8 mouse cellular contexts compared by ENCODE assay signal in the genomic region with DNA sequence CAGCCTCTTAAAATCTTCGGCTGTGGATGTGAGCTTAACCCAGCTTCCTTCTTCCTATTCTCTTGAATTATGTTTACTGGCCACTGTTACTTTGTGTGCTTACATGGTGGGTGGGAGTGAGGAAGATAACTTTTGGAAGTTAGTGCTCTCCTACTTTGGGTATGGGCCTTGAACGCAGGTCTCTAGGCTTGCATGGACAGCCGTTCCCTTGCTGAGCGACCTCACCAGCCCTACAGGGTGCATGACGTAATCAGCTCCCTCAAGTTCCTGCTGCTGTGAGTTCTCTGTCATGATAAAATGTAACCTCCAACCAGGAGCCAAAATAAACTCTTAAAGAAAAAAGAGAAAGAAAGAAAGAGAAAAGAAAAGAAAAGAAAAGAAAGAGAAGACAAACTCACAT. TPM values are rescaled to one million over a fixed set of nuclear protein-coding genes. Genes with fewer than 3 reads are reported as not detected.
DNase-seq lines count a peak whose midpoint lies in the region; ATAC-seq and TF ChIP-seq lines count a peak whose summit lies in the region.

No protein-coding gene starts in this region.

- DNase-seq in gastrocnemius, adult 2 months, result no peak
- no peak for DNase-seq in gastrocnemius, postnatal 36 days
- DNase-seq in 3T3-L1 (ENCODE audit: low read depth, low spot score), result peak; percentile 29
- no peak for DNase-seq in embryonic facial prominence, embryonic 14.5 days (ENCODE audit: low spot score)
- DNase-seq in ovary, postnatal 10 days (ENCODE audit: low spot score), result no peak
- DNase-seq in B cell, adult 2 months, result no peak
- no peak for DNase-seq in kidney, adult 2 months

- TF ChIP-seq CTCF in gastrocnemius, adult 2 months (IDR thresholded peaks at IDR 0.05), result no peak
- TF ChIP-seq CTCF in kidney, adult 2 months (conservative IDR thresholded peaks at IDR 0.05; ENCODE audit: insufficient read depth, insufficient read length, low read depth, low read length), result no peak

- no peak for TF ChIP-seq POLR2A in kidney, adult 2 months (IDR thresholded peaks at IDR 0.05; ENCODE audit: low read depth, low read length)

- no peaks in the 10 kb centered on the region for H3K36me3 ChIP-seq in embryonic facial prominence, embryonic 14.5 days (ENCODE audit: control insufficient read depth, insufficient read depth, low read length)
- no peaks in the 10 kb centered on the region for H3K36me3 ChIP-seq in limb, embryonic 13.5 days
- H3K36me3 ChIP-seq in kidney, adult 2 months (ENCODE audit: control insufficient read depth, insufficient read depth, low read length), result no peaks in the 10 kb centered on the region

- no peaks in the 10 kb centered on the region for H3K27me3 ChIP-seq in embryonic facial prominence, embryonic 14.5 days (replicated peaks; ENCODE audit: control insufficient read depth, insufficient read depth, low read length)
- H3K27me3 ChIP-seq in limb, embryonic 13.5 days, result peaks cover 14% of the 10 kb centered on the region
- H3K27me3 ChIP-seq in kidney, adult 2 months (replicated peaks; ENCODE audit: control insufficient read depth, insufficient read depth, low read length), result no peaks in the 10 kb centered on the region

- peaks cover 20% of the 10 kb centered on the region for H3K4me1 ChIP-seq in embryonic facial prominence, embryonic 14.5 days (ENCODE audit: control insufficient read depth, insufficient read depth, low read length)
- H3K4me1 ChIP-seq in limb, embryonic 13.5 days, result peaks cover 70% of the 10 kb centered on the region
- no peaks in the 10 kb centered on the region for H3K4me1 ChIP-seq in kidney, adult 2 months (ENCODE audit: control insufficient read depth, insufficient read depth, low read length)

- 56% methylated on average over 5 of the region's 5 CpGs for WGBS in embryonic facial prominence, embryonic 14.5 days
- 42% methylated on average over 5 of the region's 5 CpGs for WGBS in limb, embryonic 13.5 days
- WGBS in kidney, adult 2 months, result 71% methylated on average over 5 of the region's 5 CpGs

- no peak for ATAC-seq in embryonic facial prominence, embryonic 14.5 days (ENCODE audit: low read depth)
- ATAC-seq in limb, embryonic 13.5 days (ENCODE audit: low FRiP score, low read depth), result no peak

- peak overlapping the region; percentile 61 for H3K4me3 ChIP-seq in gastrocnemius, adult 2 months
- peak overlapping the region; percentile 4; the same call in 1 of the 2 replicates for H3K4me3 ChIP-seq in embryonic facial prominence, embryonic 14.5 days (ENCODE audit: low read depth, low read length)
- H3K4me3 ChIP-seq in limb, embryonic 13.5 days, result no peak overlapping the region
- H3K4me3 ChIP-seq in kidney, adult 2 months (ENCODE audit: insufficient read depth, low read depth, low read length), result no peak overlapping the region

- peak overlapping the region; percentile 51 for H3K4me2 ChIP-seq in embryonic facial prominence, embryonic 14.5 days (ENCODE audit: low read depth, low read length)
- peak overlapping the region; percentile 57 for H3K4me2 ChIP-seq in limb, embryonic 13.5 days (replicated peaks)

- no peak overlapping the region for H3K9ac ChIP-seq in embryonic facial prominence, embryonic 14.5 days (ENCODE audit: low read depth, low read length)
- 0 out of 2 replicates have a peak overlapping the region, but pooled peaks have one; percentile 8 for H3K9ac ChIP-seq in limb, embryonic 13.5 days

- H3K27ac ChIP-seq in gastrocnemius, adult 2 months, result peak overlapping the region; percentile 53
- no peak overlapping the region; the same call in 1 of the 2 replicates for H3K27ac ChIP-seq in embryonic facial prominence, embryonic 14.5 days (replicated peaks; ENCODE audit: low read depth, low read length)
- peak overlapping the region; percentile 78 for H3K27ac ChIP-seq in limb, embryonic 13.5 days
- no peak overlapping the region for H3K27ac ChIP-seq in kidney, adult 2 months (ENCODE audit: insufficient read depth, low read depth, low read length)

- H3K9me3 ChIP-seq in embryonic facial prominence, embryonic 14.5 days (ENCODE audit: control insufficient read depth, low read length), result no peaks in the 10 kb centered on the region
- no peaks in the 10 kb centered on the region for H3K9me3 ChIP-seq in limb, embryonic 13.5 days

- intact Hi-C loops in gastrocnemius, adult 2 months (cut with DNase I), result loop anchor here (2.0 to 5.0 kb wide), 3 partner anchors 81 to 362 kb away; no protein-coding TSS in a partner anchor
- intact Hi-C loops in gastrocnemius, postnatal 36 days (cut with DNase I), result loop anchor here (1.0 to 10.0 kb wide), 2 partner anchors 81 to 359 kb away; no protein-coding TSS in a partner anchor

RNA-seq across cellular contexts. Expression of a gene that starts 13.9 kb away (rescaled TPM):
- under 1 TPM; 0.33 to 0.38 TPM for total RNA-seq in gastrocnemius, adult 2 months (2021)
- total RNA-seq in gastrocnemius, postnatal 36 days (2021), result under 1 TPM in 1 of 2 experiments, not detected in 1; 0.28 TPM
- 0.43 and 0.56 TPM in 2 replicates for polyA plus RNA-seq in embryonic facial prominence, embryonic 14.5 days (2014; fragmentation: Nextera tagmentation; extraction: Ambion mirVana)
- polyA plus RNA-seq in limb, embryonic 13.5 days (2015; fragmentation: Nextera tagmentation; extraction: Ambion mirVana), result 0.37 and 0.42 TPM in 2 replicates
- 0.20 and 0.38 TPM in 2 replicates for polyA plus RNA-seq in kidney, adult 2 months (2012; rRNA removed)

RNA-seq across cellular contexts. Expression of a gene that starts 17.7 kb away (rescaled TPM):
- 1 to 10 TPM; 1.1 to 1.6 TPM for total RNA-seq in gastrocnemius, adult 2 months (2021)
- 1 to 10 TPM in 1 of 2 experiments, under 1 TPM in 1; 0.72 to 1.3 TPM for total RNA-seq in gastrocnemius, postnatal 36 days (2021)
- polyA plus RNA-seq in embryonic facial prominence, embryonic 14.5 days (2014; fragmentation: Nextera tagmentation; extraction: Ambion mirVana), result 7.4 and 7.8 TPM in 2 replicates
- 8.4 and 9.3 TPM in 2 replicates for polyA plus RNA-seq in limb, embryonic 13.5 days (2015; fragmentation: Nextera tagmentation; extraction: Ambion mirVana)
- polyA plus RNA-seq in kidney, adult 2 months (2012; rRNA removed), result 2.8 and 3.7 TPM in 2 replicates

RNA-seq across cellular contexts. Expression of a gene that starts 25.7 kb away (rescaled TPM):
- 1 to 10 TPM; 2.7 to 3.0 TPM for total RNA-seq in gastrocnemius, adult 2 months (2021)
- total RNA-seq in gastrocnemius, postnatal 36 days (2021), result 1 to 10 TPM; 1.8 to 3.9 TPM
- 14.8 and 15.0 TPM in 2 replicates for polyA plus RNA-seq in embryonic facial prominence, embryonic 14.5 days (2014; fragmentation: Nextera tagmentation; extraction: Ambion mirVana)
- 10.3 TPM in 2 replicates for polyA plus RNA-seq in limb, embryonic 13.5 days (2015; fragmentation: Nextera tagmentation; extraction: Ambion mirVana)
- 9.4 and 11.8 TPM in 2 replicates for polyA plus RNA-seq in kidney, adult 2 months (2012; rRNA removed)

Comparison
In these comparisons a context has a peak if more than half of its experiments do, and no peak if none do; other contexts are left out.
1. H3K27ac ChIP-seq: peak in gastrocnemius, adult 2 months (single experiment) and limb, embryonic 13.5 days (single experiment); none in embryonic facial prominence, embryonic 14.5 days (single experiment) and kidney, adult 2 months (single experiment).
2. H3K4me3 ChIP-seq: peak in gastrocnemius, adult 2 months (single experiment) and embryonic facial prominence, embryonic 14.5 days (single experiment); none in limb, embryonic 13.5 days (single experiment) and kidney, adult 2 months (single experiment).